Mouse (Mus musculus) layer of hippocampus, postnatal 10 days (tissue): ENCODE measurements around the gene Tmigd3. TPM values are rescaled to one million over a fixed set of nuclear protein-coding genes. Genes with fewer than 3 reads are reported as not detected.
"Not testable (repeated sequence)": the region's sequence is repeated elsewhere in the genome, so short reads cannot be mapped to it uniquely, and the experiment has no call there.

ENCODE experiments used
- DNase-seq, 2 experiments: peaks; one replicate each; pipeline ENCODE4 v3.0.0; 2021; ENCODE audit warnings: low spot score in 2 of 2
- total RNA-seq, 2 experiments: library from RNA; stranded (reverse); gene quantifications; 2 replicates each; pipeline ENCODE4 v1.2.3; 2021

Gene Tmigd3
- total RNA-seq, 2 experiments from 2014 or later = 0.47 TPM; not detected in 1

DNA sequence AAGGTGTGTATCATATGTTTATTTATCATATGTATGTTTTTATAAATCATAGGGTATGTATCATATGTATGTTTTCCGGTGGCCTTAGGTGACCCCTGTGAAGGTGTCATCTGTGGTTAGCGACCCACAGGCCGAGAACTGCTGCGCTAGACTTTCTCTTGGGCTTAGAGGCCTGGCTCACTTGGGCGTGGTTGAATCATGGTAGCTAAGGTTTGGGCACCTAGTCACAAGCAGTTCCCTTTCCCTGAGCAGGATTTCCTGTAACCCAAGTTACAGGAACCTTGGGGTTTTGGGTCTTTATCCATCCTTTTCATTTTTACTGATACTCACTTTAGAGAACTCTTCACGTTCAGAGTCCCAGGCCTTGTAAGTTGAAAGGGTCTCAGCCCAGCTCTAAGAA, 29.6 kb downstream of the Tmigd3 start:
- DNase-seq = no peak

GRCm38 (mm10) chr3:105900716-105901115, 30.0 kb downstream of the Tmigd3 start:
- no peak for DNase-seq

DNA sequence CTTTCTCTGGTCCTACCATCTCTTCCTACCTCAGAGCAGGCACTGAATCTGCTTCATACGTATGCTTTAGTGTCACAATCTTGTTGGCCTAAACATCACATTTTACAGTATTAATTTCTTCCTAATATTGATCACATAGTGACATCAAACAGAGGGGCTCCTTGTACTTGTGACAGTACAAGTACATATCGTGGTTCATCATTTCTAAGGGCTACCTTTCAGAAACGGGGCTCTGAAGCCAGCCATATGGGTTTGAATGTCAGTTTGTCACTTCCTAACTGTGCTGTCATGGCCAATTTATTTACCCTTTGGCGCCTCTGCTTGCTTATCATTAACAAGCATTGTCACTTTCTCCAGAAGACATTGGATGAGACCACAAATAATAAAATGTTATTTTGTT, 30.8 kb downstream of the Tmigd3 start:
- no peak for DNase-seq

GRCm38 (mm10) chr3:105904213-105904612, 33.5 kb downstream of the Tmigd3 start:
- DNase-seq = no peak

GRCm38 (mm10) chr3:105904721-105905120, 34.0 kb downstream of the Tmigd3 start:
- no peak for DNase-seq

DNA sequence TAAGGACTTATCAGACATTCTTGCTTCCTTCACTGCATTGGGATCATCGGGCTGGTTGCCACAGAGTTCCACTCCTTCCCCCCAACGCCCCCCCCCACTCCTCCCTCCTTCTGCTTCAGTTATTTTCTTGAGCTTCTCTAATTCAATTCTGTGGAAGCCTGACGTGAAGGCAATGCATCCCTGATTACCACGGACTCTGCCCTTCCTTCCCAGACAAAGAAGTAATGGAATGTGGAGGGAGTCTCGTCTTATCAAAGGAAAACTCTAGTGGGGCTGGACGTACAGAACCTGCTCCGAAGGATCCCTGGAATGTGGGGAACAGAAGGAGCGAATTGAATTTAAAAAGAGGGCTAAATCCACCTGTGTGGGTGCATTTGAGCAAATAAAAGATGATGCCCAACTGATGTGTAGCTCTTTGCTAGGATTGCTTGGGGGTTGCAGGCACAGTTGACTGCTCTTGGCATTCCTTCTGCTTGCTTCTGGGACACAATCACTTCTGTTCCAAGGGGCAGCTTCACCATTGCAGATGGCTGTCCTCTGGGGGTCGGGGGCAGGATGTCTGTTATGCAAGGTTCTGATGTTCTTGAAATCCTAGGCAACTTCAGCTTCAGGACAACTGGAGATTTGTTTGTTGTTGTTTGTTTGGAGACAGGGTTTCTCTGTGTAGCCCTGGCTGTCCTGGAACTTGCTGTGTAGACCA, 37.4 kb downstream of the Tmigd3 start:
- DNase-seq = no peak

DNA sequence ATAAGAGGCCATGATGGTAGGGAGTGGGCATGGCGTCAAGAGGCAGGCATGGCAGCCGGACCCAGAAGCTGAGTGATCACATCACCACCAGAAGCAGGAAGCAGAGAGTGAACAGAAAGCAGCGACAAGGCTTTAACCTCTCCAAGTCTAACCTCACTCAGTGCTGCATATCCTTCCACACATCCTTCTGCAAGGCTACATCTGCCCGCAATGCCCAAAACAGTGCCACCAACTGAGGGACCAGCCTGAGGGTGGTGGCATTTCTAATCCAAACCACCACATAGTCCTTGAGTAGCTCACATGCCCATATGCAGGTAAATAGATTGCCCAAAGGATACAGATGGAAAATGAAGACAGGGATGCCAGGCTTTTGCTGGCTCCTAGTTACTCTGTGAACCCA, 38.3 kb downstream of the Tmigd3 start:
- DNase-seq = no peak

GRCm38 (mm10) chr3:105910519-105911190, 40.0 kb downstream of the Tmigd3 start:
- no peak for DNase-seq

DNA sequence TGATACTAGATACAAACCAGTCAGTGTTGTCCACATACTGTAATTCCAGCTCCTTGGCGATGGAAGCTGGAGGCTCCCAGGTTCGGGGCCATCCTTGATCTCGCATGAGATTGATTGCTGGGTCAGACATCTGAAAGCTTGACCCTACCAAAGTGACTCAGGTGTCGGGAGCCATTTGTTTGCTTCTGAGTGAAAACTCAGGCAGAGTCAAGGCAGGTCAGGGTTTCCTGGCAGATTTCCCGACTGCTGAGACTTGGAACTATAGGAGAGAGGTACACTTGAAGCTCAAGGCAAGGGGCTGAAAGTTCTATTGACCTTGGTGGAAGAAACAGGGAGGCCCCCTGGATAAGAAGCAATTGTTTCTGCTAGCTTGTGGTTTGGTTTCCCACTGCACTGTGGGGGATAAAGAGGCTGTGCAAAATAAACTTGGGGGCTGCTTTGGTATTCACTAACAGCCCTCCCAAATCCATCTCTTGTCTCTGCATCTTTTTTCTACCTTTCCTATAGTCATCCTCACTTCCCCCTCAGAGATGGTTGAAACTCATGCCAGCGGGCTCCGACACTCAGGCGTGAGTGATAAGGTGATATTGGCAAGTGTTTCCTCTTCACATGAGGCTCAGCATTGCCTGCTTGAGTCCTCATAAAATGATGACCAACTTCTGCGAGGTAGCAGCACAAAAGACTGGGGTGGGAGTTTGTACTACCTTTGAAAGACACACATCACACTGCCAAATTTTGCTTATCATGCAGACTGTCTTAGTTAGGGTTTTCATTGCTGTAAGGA, 41.6 kb downstream of the Tmigd3 start:
- DNase-seq = no peak

DNA sequence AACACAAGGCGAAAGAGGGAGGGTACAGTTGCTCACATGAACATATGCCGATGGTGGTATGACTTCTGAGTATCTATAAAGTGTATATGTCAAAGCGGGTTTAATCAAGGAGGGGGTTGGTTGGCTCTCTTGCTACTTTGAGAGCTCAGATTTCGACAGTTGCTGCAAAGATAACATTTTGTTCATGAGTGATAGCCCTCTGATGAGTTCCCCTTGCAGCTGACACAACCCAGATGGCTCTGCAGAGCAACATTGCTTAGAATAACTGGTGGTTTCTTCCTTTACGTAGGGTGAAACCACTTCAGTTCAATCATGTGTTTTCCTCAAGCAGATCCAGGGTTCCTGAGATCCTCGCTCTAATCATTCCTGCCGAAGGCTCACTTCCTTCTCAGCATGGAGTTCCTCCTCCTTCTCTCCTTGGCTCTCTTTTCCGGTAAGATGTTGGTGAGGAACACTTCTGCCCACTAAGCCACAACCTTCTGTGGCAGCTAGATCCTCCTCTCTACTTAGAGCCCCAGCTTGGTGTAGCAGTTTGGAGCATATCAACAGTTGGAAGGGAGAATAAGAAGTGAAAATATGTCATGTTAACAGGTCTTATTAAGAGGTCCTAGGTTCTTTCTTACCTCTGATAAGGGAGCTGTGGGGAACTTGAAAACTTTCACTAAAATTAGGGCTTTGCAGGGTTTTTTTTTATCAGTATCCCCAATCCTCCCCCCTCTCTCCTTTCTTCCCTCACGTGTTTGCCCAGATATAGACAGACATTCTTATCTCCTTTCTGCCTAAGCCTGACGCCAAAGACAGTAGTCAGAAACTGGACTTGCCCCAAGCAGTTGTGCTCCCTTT, 43.4 kb downstream of the Tmigd3 start:
- DNase-seq = no peak

DNA sequence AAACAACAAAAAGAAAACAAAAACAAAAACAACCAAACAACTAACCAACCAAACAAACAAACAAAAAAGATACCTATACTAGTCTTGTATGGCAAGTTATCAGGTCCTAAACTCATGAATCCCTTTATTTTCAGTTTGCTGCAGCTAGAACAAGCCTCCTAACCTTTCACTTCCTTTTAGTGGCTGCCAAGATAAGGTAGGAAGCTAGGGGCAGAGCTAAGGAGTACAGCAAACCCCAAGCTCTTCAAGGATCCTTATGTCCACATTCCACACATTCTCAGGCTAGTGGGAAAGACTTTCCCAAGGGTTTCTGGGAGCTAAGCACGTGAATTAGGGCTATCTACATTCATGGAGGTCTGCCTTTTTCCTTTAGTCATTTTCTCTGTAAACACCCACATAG, 44.6 kb downstream of the Tmigd3 start:
- DNase-seq = no peak

- not testable (repeated sequence) for DNase-seq
Observed at GRCm38 (mm10) chr3:105916455-105916854, 45.8 kb downstream of the Tmigd3 start.

- no peak for DNase-seq
Observed at GRCm38 (mm10) chr3:105917656-105918354, 47.1 kb downstream of the Tmigd3 start.

DNA sequence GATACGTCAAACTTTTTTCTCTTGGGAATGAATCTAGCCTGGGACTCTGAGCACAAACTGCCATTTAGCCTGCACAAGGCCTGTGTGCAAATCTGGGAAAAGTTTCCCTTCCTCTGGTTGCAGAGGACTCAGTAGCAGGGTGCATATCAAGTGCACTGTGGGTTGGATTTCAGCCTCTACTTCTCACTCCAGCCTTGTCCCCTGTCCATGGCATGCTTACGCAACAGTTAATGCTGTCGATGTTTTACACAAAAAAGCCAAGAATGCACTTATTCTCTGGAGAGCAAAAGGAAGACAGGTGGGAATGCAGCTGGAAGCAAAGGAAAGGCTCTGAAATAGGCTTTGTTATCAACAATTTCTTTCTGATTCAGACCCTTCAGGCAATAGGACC, 47.6 kb downstream of the Tmigd3 start:
- DNase-seq = no peak

- DNase-seq = not testable (repeated sequence)
Observed at GRCm38 (mm10) chr3:105920743-105921142, 50.0 kb downstream of the Tmigd3 start.

- no peak for DNase-seq
Observed at GRCm38 (mm10) chr3:105921959-105922358, 51.3 kb downstream of the Tmigd3 start.

DNA sequence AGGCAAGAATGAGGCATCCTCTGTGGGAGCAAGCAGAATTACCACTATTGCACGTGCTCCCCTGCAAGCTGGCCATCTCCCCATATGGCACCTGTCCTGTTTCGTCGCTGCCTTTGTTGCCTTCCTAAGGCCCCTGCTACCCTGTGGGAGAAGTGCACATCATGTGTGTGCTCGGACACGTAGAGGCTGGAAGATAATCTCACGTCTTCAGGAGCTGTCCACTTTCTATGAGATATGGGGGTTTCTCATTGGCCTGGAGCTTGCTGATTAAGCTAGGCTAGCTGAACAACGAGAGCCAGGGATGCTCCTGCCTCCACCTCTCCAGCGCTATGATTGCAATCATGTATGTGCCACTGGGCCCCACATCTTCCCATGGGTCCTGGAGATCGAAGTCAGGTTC, 53.9 kb downstream of the Tmigd3 start:
- no peak for DNase-seq

DNA sequence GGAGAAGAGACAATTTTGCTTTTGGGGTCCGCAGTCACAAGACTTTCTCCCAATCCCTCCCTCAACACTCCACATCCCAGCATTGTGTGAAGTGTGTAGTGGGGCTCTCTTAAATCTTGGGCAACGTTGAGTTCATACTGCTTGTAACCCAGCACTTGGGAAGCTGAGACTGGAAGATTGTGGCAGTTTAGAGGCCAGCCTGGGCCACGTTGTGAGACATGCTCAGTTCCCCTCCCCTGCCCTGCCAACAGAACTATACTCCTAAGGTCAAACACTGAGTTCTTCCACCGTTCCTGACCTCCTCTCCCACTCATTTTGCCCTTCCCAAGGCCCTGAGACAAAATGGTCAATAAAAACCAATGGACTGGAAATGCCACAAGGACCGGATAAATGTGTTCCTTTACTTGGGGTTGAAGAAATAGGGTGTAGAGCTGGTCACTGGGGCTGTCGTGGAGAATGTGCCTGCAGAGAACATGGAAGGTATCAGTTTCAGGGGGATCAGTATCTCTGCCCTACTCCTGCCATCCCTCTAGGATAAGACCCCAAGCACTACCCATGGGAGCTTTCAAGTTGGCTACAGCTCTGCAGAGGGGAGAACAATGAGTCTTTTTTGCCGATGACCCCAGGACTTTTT, 57.0 kb downstream of the Tmigd3 start:
- no peak for DNase-seq

GRCm38 (mm10) chr3:105928195-105928569, 57.5 kb downstream of the Tmigd3 start:
- DNase-seq = no peak

DNA sequence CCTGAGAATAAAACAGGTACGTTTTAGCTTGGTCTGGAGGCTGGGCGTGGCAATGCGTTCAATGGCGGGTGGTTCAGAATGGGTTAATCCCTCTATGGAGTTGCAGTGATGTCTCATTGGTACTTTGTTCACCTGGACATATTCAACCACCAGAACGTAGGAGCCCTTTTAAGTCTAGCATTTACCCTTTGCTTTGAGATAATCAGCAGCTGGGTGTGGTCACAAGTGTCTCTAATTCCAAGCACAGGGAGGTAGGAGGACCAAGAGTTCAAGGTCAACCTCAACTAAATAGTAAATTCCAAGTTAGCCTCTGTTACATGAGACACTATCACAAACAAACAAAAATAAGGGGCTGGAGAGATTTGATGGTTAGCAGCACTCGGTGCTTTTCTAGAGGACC, 58.1 kb downstream of the Tmigd3 start:
- no peak for DNase-seq
